Mouse (Mus musculus): ENCODE measurements around the gene Atp6v1f. TPM values are rescaled to one million over a fixed set of nuclear protein-coding genes. Genes with fewer than 3 reads are reported as not detected.

Atp6v1f gene
- polyA plus RNA-seq, 1 experiment from 2014 or later: 243 TPM

- peaks cover 66% of the 10 kb centered on the region for H3K4me1 ChIP-seq
- no peaks in the 10 kb centered on the region for H3K9me3 ChIP-seq
- peaks cover 12% of the 10 kb centered on the region; the same call in 1 of the 2 replicates for H3K27me3 ChIP-seq
- peaks cover 13% of the 10 kb centered on the region for H3K36me3 ChIP-seq
- H3K9ac ChIP-seq: peak overlapping the region; percentile 62
- 8% methylated on average over 27 of the region's 27 CpGs for WGBS
- peak overlapping the region; percentile 82 for H3K4me2 ChIP-seq
- H3K27ac ChIP-seq: peak overlapping the region; percentile 87
- peak overlapping the region; percentile 61 for H3K4me3 ChIP-seq
- no peak for ATAC-seq (ENCODE audit: insufficient number of reproducible peaks, low FRiP score, low TSS enrichment, low read depth)
These were observed 33.4 kb upstream of the Atp6v1f start for GRCm38 (mm10) chr6:29433804-29434795.

- WGBS: 6% methylated on average over 13 of the region's 13 CpGs
- peak; percentile 70 for ATAC-seq (ENCODE audit: insufficient number of reproducible peaks, low FRiP score, low TSS enrichment, low read depth)
- peak overlapping the region; percentile 61 for H3K4me3 ChIP-seq
- H3K9me3 ChIP-seq: no peaks in the 10 kb centered on the region
- peak overlapping the region; percentile 82 for H3K4me2 ChIP-seq
- H3K27ac ChIP-seq: peak overlapping the region; percentile 87
- H3K27me3 ChIP-seq: peaks cover 12% of the 10 kb centered on the region; the same call in 1 of the 2 replicates
- H3K36me3 ChIP-seq: peaks cover 23% of the 10 kb centered on the region
- peak overlapping the region; percentile 18; the same call in 1 of the 2 replicates for H3K9ac ChIP-seq
- H3K4me1 ChIP-seq: peaks cover 70% of the 10 kb centered on the region
These were observed 32.4 kb upstream of the Atp6v1f start for GRCm38 (mm10) chr6:29434911-29435691.

- Histone ChIP-seq H3K4me2 (peak overlapping the region; percentile 82), H3K9ac (no peak overlapping the region), H3K9me3 (no peaks in the 10 kb centered on the region), H3K36me3 (peaks cover 32% of the 10 kb centered on the region), H3K4me3 (peak overlapping the region; percentile 61), H3K27me3 (peaks cover 12% of the 10 kb centered on the region; the same call in 1 of the 2 replicates), H3K4me1 (peaks cover 65% of the 10 kb centered on the region), H3K27ac (peak overlapping the region; percentile 87)
- ATAC-seq (ENCODE audit: insufficient number of reproducible peaks, low FRiP score, low TSS enrichment, low read depth): peak; percentile 55
- WGBS: 14% methylated on average over 6 of the region's 6 CpGs
These were observed 31.5 kb upstream of the Atp6v1f start for GRCm38 (mm10) chr6:29435940-29436451.

- H3K27me3 ChIP-seq: peaks cover 12% of the 10 kb centered on the region; the same call in 1 of the 2 replicates
- ATAC-seq (ENCODE audit: insufficient number of reproducible peaks, low FRiP score, low TSS enrichment, low read depth): no peak
- peak overlapping the region; percentile 87 for H3K27ac ChIP-seq
- peak overlapping the region; percentile 82 for H3K4me2 ChIP-seq
- 0 out of 2 replicates have a peak overlapping the region, but pooled peaks have one; percentile 21 for H3K9ac ChIP-seq
- H3K4me1 ChIP-seq: peaks cover 61% of the 10 kb centered on the region
- peak overlapping the region; percentile 61 for H3K4me3 ChIP-seq
- WGBS: 11% methylated on average over 11 of the region's 11 CpGs
- H3K36me3 ChIP-seq: peaks cover 37% of the 10 kb centered on the region
- H3K9me3 ChIP-seq: no peaks in the 10 kb centered on the region
These were observed 31.0 kb upstream of the Atp6v1f start for GRCm38 (mm10) chr6:29436461-29436934.

- H3K4me2 ChIP-seq: no peak overlapping the region
- H3K27ac ChIP-seq: no peak overlapping the region
- WGBS: 62% methylated on average over 4 of the region's 4 CpGs
These were observed 28.3 kb upstream of the Atp6v1f start for GRCm38 (mm10) chr6:29439251-29439650.

GRCm38 (mm10) chr6:29439789-29440188 lies 27.7 kb upstream of the Atp6v1f start:
- no peak for ATAC-seq (ENCODE audit: insufficient number of reproducible peaks, low FRiP score, low TSS enrichment, low read depth)
- Histone ChIP-seq H3K4me1 (peaks cover 31% of the 10 kb centered on the region), H3K36me3 (peaks cover 69% of the 10 kb centered on the region), H3K27ac (no peak overlapping the region), H3K9ac (no peak overlapping the region), H3K4me3 (no peak overlapping the region), H3K4me2 (no peak overlapping the region), H3K27me3 (0 out of 2 replicates have a peak, but pooled peaks cover 3% of the 10 kb centered on the region), H3K9me3 (no peaks in the 10 kb centered on the region)
- WGBS: 88% methylated on average over 6 of the region's 6 CpGs

More at GRCm38 (mm10) chr6:29439251-29439650, 28.3 kb upstream of the Atp6v1f start:
- H3K36me3 ChIP-seq: peaks cover 64% of the 10 kb centered on the region
- H3K9me3 ChIP-seq: no peaks in the 10 kb centered on the region
- H3K4me1 ChIP-seq: peaks cover 36% of the 10 kb centered on the region
- ATAC-seq (ENCODE audit: insufficient number of reproducible peaks, low FRiP score, low TSS enrichment, low read depth): no peak
- no peak overlapping the region for H3K9ac ChIP-seq
- H3K27me3 ChIP-seq: peaks cover 6% of the 10 kb centered on the region; the same call in 1 of the 2 replicates
- H3K4me3 ChIP-seq: no peak overlapping the region

- peaks cover 95% of the 10 kb centered on the region for H3K36me3 ChIP-seq
- no peak overlapping the region for H3K27ac ChIP-seq
- no peak overlapping the region for H3K9ac ChIP-seq
- no peaks in the 10 kb centered on the region for H3K9me3 ChIP-seq
- H3K4me2 ChIP-seq: no peak overlapping the region
- no peak for ATAC-seq (ENCODE audit: insufficient number of reproducible peaks, low FRiP score, low TSS enrichment, low read depth)
- H3K4me1 ChIP-seq: no peaks in the 10 kb centered on the region
- H3K4me3 ChIP-seq: no peak overlapping the region
- H3K27me3 ChIP-seq: no peaks in the 10 kb centered on the region
- 70% methylated on average over 11 of the region's 11 CpGs for WGBS
These were observed 22.7 kb upstream of the Atp6v1f start for GRCm38 (mm10) chr6:29444773-29445172.

- Histone ChIP-seq H3K27ac (no peak overlapping the region), H3K9ac (no peak overlapping the region), H3K27me3 (no peaks in the 10 kb centered on the region), H3K4me3 (no peak overlapping the region), H3K36me3 (peaks cover 95% of the 10 kb centered on the region), H3K4me2 (no peak overlapping the region), H3K9me3 (no peaks in the 10 kb centered on the region), H3K4me1 (no peaks in the 10 kb centered on the region)
- ATAC-seq (ENCODE audit: insufficient number of reproducible peaks, low FRiP score, low TSS enrichment, low read depth): no peak
- WGBS: 86% methylated on average over 7 of the region's 7 CpGs
These were observed 22.2 kb upstream of the Atp6v1f start for GRCm38 (mm10) chr6:29445354-29445753.

GRCm38 (mm10) chr6:29449858-29450257 lies 17.7 kb upstream of the Atp6v1f start:
- WGBS: 35% methylated on average over 4 of the region's 4 CpGs

GRCm38 (mm10) chr6:29450667-29451066 lies 16.9 kb upstream of the Atp6v1f start:
- Histone ChIP-seq H3K4me1 (no peaks in the 10 kb centered on the region), H3K4me2 (no peak overlapping the region), H3K27me3 (no peaks in the 10 kb centered on the region), H3K9me3 (no peaks in the 10 kb centered on the region), H3K9ac (no peak overlapping the region), H3K27ac (no peak overlapping the region), H3K36me3 (peaks cover 94% of the 10 kb centered on the region), H3K4me3 (no peak overlapping the region)
- no peak for ATAC-seq (ENCODE audit: insufficient number of reproducible peaks, low FRiP score, low TSS enrichment, low read depth)
- 95% methylated on average over 6 of the region's 6 CpGs for WGBS

More at GRCm38 (mm10) chr6:29449858-29450257, 17.7 kb upstream of the Atp6v1f start:
- Histone ChIP-seq H3K27ac (no peak overlapping the region), H3K4me2 (no peak overlapping the region), H3K27me3 (no peaks in the 10 kb centered on the region), H3K9ac (no peak overlapping the region), H3K4me1 (no peaks in the 10 kb centered on the region), H3K9me3 (no peaks in the 10 kb centered on the region), H3K4me3 (no peak overlapping the region), H3K36me3 (peaks cover 94% of the 10 kb centered on the region)
- no peak for ATAC-seq (ENCODE audit: insufficient number of reproducible peaks, low FRiP score, low TSS enrichment, low read depth)

GRCm38 (mm10) chr6:29461502-29461901 lies 6.0 kb upstream of the Atp6v1f start:
- no peak overlapping the region for H3K4me3 ChIP-seq
- H3K9me3 ChIP-seq: no peaks in the 10 kb centered on the region
- no peaks in the 10 kb centered on the region for H3K4me1 ChIP-seq
- H3K27me3 ChIP-seq: no peaks in the 10 kb centered on the region
- no peak overlapping the region for H3K9ac ChIP-seq
- H3K36me3 ChIP-seq: peaks cover 43% of the 10 kb centered on the region
- ATAC-seq (ENCODE audit: insufficient number of reproducible peaks, low FRiP score, low TSS enrichment, low read depth): no peak
- H3K27ac ChIP-seq: no peak overlapping the region
- H3K4me2 ChIP-seq: no peak overlapping the region
- WGBS: 51% methylated on average over 7 of the region's 7 CpGs
